Mouse (Mus musculus) brain, embryonic 14.5 days (tissue): ENCODE results near the gene Amdhd2. TPM values are rescaled to one million over a fixed set of nuclear protein-coding genes. Genes with fewer than 3 reads are reported as not detected.

Source experiments
- DNase-seq: peaks from one replicate; pipeline ENCODE4 v3.0.0-alpha.2; 2011; ENCODE audit warnings: low read depth
- CTCF ChIP-seq: fragments of 200-500 bp; IDR thresholded peaks from 2 replicates; pipeline ENCODE4 v1.5.1; 2012; ENCODE audit warnings: inconsistent platforms, mild to moderate bottlenecking, moderate library complexity, borderline replicate concordance; ENCODE audit not compliant: insufficient read depth, insufficient read length; ENCODE audit errors: extremely low read depth
- POLR2A ChIP-seq: fragments of 200-500 bp; IDR thresholded peaks from 2 replicates; pipeline ENCODE4 v1.6.1; 2012; ENCODE audit warnings: mild to moderate bottlenecking, inconsistent platforms, borderline replicate concordance; ENCODE audit not compliant: poor library complexity, insufficient read depth, insufficient read length, severe bottlenecking; ENCODE audit errors: extremely low read depth
- polyA plus RNA-seq: library from polyadenylated mRNA; depleted of rRNA; stranded (reverse); fragments of >200 nt; gene quantifications from 2 replicates; pipeline ENCODE4 v1.2.3, GENCODE M21; 2012; rRNA removed

Gene Amdhd2
- 37.2 and 40.7 TPM in 2 replicates for polyA plus RNA-seq

GRCm38 (mm10) chr17:24163176-24163962, at the start of gene Amdhd2:
TSS of gene Amdhd2 (minus strand) at chr17:24163766.
- peak; percentile 98 for DNase-seq
- TF ChIP-seq CTCF = no peak
- TF ChIP-seq POLR2A = peak; percentile 20; the same call in 1 of the 2 replicates

GRCm38 (mm10) chr17:24213186-24213585, 49.6 kb upstream of the Amdhd2 start:
- no peak for DNase-seq
- TF ChIP-seq CTCF (no peak), POLR2A (no peak)

DNA sequence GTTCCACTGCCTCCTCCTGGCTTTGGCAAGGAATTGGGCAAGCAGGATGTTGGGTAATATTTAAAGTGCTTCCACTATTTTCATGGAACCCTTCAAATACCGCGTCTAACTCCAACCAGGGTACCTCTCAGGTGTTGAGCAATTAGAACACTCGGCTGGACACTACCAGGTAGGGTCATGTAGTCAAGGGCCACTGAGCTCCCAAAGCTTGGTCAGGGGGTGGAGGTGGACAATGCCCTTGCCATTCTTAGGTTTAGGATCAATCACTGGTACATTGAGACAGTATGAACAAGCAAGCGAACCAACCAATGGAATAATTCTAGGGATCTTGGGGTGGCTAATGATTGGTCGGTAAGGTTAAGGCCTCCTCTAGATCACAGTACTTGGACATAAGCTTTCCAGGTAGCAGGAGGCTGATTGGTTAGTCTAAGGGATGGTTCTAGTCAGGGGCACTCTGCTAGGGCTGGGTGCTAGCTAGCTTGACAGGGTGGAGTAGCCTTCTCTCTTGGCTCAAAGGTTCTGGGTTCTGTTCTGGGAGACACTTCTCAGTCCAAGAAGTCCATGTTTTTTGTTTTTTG, 49.0 kb upstream of the Amdhd2 start:
- DNase-seq = no peak
- TF ChIP-seq CTCF = no peak
- TF ChIP-seq POLR2A = no peak

GRCm38 (mm10) chr17:24211631-24212440, 48.3 kb upstream of the Amdhd2 start:
- TF ChIP-seq CTCF (peak; percentile 36; the same call in 1 of the 2 replicates), POLR2A (no peak)
- peak; percentile 92 for DNase-seq

- TF ChIP-seq CTCF = no peak
- TF ChIP-seq POLR2A = no peak
- no peak for DNase-seq
Observed at GRCm38 (mm10) chr17:24210591-24210990, 47.0 kb upstream of the Amdhd2 start.

GRCm38 (mm10) chr17:24209916-24210240, 46.3 kb upstream of the Amdhd2 start:
- TF ChIP-seq POLR2A (no peak), CTCF (no peak)
- no peak for DNase-seq

DNA sequence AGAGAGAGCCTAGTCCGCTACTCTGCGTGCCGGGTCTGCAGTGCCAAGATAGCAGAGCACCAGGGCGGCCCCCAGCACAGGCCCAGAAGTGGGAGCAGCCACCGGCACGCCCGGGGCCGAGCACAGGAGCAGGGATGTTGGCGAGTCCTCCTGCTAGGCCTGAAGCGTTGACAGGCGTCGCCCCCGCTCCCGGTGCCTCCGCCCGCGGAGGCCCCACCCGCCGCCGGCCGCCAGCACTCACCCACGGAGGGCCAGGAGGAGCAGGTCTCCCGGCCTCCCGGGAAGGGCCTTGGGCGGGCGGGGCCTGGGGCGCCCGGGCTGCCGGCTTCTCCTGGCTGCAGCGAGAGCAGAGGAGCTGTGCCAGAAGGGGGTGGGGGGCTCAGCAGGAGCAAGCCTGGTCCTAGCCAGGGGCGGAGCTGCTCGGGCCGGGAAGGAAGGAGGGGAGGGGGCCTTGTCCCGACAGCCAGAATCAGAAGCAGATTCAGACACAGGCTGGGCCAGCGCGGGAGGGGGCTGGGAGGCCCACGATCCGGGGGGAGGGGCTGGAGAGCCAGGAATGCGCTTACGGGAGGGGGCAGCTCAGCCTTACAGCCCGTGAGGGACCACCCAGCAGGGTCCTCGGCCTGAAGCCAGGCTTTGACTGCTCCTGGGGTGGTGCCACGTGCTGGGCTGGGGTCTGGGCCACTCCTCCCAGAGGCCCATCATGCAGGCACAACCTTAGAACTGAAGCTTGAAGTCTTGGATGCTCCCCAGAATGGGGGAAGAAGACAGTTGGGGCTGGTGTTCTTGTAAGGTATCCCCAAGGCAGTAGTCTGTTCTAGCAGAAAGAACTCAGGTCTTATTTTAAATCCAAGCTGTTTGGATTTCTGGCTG, 45.7 kb upstream of the Amdhd2 start, which contains the start of gene Ntn3:
TSS of gene Ntn3 (minus strand) at position 489 of the 873 bp plus-strand sequence.
- TF ChIP-seq POLR2A (no peak), CTCF (no peak)
- peak; percentile 91 for DNase-seq

- no peak for TF ChIP-seq CTCF
- 0 out of 2 replicates have a peak, but pooled peaks have one; percentile 3 for TF ChIP-seq POLR2A
Observed at GRCm38 (mm10) chr17:24208641-24209042, 45.1 kb upstream of the Amdhd2 start.

GRCm38 (mm10) chr17:24207768-24208640, 44.4 kb upstream of the Amdhd2 start:
- TF ChIP-seq CTCF (no peak), POLR2A (no peak)
- no peak for DNase-seq

More at GRCm38 (mm10) chr17:24208641-24209042, 45.1 kb upstream of the Amdhd2 start:
- DNase-seq = peak; percentile 44
